Mouse (Mus musculus): ENCODE measurements around the gene Fto. TPM values are rescaled to one million over a fixed set of nuclear protein-coding genes. Genes with fewer than 3 reads are reported as not detected.

Gene Fto
- total RNA-seq, 2 experiments from 2014 or later = 81.7 to 85.5 TPM

DNA sequence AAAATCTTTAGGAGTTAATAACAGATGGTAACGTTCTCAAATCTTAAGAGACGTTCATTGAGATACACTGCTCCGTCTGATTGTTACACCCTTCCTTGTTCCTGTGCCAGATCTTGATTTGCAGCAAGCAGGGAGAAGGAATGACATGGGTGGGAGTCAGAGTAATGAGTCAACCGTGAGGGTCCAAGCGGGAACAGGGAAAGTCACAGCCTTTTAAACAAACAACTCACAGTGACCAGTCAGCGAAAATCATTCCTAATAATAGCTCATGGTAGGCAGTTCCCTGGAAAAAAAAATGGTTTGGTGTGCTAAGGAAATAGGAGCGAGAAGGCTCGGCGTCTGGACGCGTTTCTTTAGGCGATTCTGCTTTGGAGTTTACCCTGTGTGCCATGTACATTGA, 208.9 kb downstream of the Fto start:
- TF ChIP-seq CTCF (IDR thresholded peaks at IDR 0.05) = no peak
- Histone ChIP-seq H3K4me3 (0 out of 2 replicates have a peak overlapping the region, but pooled peaks have one; percentile 13), H3K27ac (no peak overlapping the region)
- DNase-seq = no peak
- intact Hi-C loops (cut with DNase I) = no loop called here

DNA sequence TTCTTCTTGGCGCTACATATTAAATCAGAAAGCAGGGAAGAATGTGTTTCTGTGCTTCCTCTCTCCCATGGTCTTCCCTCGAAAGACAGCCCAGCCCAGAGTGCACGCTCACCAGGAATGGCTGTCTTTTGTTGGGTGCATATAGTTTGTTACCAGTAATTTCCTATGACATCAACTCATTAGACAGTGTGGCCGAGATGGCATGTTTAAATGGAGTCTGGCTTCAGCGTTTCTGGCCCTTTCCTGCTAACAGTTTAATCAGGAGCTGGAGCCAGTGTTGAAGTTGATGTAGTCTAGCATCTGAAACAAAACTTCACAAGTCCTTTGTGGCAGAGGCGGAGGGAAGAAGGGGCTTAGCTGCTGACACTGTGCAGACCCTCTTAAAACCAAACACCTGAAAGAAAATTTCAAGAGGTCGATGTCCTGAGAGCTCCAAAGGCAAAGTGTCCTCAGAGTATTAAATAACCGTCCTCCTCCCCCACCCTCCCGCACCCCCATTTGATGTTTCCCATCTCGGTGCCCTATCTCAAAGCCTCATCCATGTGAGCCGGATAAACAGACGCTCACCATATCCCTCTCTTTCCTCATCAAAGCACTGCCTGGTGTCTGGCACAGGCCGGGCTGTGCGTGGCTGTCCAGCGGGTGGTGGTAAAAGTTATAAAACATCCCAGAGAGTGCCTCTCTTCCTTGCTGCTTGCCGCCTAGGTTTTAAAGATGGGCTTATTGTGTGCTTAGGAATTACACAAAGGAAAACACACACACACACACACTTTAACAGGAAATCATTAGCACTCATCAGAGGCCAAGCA, 210.9 kb downstream of the Fto start:
- intact Hi-C loops (cut with DNase I) = no loop called here
- TF ChIP-seq CTCF (IDR thresholded peaks at IDR 0.05) = no peak
- DNase-seq = no peak
- Histone ChIP-seq H3K27ac (no peak overlapping the region), H3K4me3 (no peak overlapping the region)

DNA sequence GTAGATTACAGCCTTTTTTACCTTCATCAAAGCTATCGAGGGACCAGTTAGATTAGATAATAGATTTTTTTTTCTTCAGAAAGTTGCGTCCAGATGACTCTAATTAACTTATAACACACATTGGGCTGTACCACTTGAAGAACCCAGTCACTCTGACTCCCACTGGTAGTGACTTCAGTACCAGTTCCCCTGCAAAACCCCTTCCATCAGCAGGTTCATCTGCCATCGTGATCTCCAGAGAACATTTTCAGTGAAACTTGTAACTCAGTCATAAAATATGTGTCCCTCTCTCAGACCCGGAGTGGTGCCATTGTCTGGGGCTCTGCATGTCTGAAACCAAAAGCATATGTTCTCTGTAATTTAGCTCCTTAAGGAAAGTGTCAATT, 211.5 kb downstream of the Fto start:
- no peak overlapping the region for H3K27ac ChIP-seq
- TF ChIP-seq CTCF (IDR thresholded peaks at IDR 0.05) = no peak
- H3K4me3 ChIP-seq = no peak overlapping the region
- no peak for DNase-seq
- intact Hi-C loops (cut with DNase I) = no loop called here

DNA sequence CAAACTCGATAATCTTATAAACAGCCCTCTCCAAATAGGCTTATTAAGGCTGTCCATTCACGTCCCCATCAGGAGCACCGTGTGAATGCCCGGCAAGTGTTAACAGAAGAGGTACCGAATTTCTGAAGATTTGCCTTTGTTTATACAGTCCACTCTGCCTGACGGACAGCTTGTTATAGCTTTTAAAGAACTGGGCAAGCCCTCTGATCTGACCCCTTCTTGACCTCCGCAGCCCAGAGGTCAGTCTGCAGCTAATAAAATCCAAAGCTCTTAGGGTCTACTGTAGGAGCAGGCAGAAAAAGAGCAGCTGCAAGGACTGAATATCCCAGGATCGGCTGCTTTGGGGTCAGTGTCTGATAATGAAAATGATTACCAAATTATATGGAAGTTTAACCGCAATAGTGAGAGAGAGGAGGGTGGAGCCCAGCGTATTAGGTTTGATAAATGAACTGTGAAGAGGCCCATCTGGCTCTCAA, 212.1 kb downstream of the Fto start:
- H3K27ac ChIP-seq = no peak overlapping the region
- no peak for TF ChIP-seq CTCF (IDR thresholded peaks at IDR 0.05)
- no peak overlapping the region for H3K4me3 ChIP-seq
- intact Hi-C loops (cut with DNase I) = no loop called here
- DNase-seq = no peak

DNA sequence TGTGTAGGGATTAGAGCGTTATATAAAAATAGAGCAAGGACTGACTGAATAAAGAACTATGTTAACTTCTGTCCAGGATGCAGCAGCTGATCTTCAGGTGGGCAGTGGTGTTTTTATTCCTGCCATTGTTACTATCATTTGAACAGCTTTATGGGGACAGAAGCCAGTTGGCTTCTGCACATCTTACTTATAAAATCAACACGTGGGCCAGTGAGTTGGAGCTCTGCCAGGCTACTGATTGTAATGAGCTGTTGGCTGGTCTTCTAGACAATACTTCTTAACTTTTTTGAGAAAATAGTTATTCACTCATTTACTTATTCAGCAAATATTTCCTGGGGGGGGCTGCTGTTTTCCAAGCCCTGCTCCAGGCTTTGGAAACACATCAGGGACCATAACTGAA, 215.6 kb downstream of the Fto start:
- no peak for TF ChIP-seq CTCF (IDR thresholded peaks at IDR 0.05)
- H3K4me3 ChIP-seq = no peak overlapping the region
- H3K27ac ChIP-seq = no peak overlapping the region
- no peak for DNase-seq
- intact Hi-C loops (cut with DNase I) = no loop called here

DNA sequence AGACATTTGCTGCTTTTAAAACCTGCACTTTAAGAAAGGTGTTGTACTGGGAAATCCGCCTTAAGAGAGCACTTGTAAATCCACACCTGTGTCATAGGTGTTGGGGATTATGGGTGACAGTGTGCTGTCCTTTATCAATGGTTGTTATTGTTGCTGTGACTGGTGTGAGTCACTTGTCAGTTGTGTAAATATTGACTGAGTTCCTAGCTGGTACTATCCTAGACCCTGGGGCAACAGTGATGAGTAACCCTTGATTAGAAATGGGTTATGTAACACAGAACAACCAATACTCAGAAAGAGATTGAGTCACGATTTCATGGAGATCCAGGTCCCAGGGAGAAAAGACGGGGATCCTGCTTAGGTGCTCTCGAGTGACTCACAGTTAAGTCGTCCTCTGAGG, 216.4 kb downstream of the Fto start:
- intact Hi-C loops (cut with DNase I) = loop anchor here (5.0 kb wide), 4 partner anchors 227 to 828 kb away; partner anchors contain the start of gene Irx5
- no peak for DNase-seq
- TF ChIP-seq CTCF (IDR thresholded peaks at IDR 0.05) = no peak
- no peak overlapping the region for H3K4me3 ChIP-seq
- no peak overlapping the region for H3K27ac ChIP-seq

DNA sequence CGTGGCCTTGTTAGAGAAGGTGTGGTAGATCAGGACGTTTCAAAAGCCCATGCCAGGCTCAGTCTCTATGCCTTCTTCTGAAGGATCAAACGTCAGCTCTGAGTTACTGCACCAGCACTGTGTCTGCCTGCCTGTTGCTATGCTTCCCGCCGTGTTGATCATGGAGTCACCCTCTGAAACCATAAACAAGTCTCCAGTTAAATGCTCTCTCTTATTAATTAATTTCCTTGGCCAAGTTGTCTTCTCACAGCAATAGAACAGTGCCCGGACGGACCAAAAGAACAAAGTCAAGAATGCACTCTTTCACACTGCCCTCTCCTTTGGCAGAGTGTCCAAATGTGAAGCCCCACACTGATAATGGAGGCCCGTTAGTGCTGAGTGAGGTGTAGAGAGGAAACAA, 217.3 kb downstream of the Fto start:
- no peak for TF ChIP-seq CTCF (IDR thresholded peaks at IDR 0.05)
- intact Hi-C loops (cut with DNase I) = loop anchor here (5.0 kb wide), 4 partner anchors 228 to 827 kb away; partner anchors contain the start of gene Irx5
- Histone ChIP-seq H3K27ac (no peak overlapping the region), H3K4me3 (no peak overlapping the region)
- DNase-seq = no peak

DNA sequence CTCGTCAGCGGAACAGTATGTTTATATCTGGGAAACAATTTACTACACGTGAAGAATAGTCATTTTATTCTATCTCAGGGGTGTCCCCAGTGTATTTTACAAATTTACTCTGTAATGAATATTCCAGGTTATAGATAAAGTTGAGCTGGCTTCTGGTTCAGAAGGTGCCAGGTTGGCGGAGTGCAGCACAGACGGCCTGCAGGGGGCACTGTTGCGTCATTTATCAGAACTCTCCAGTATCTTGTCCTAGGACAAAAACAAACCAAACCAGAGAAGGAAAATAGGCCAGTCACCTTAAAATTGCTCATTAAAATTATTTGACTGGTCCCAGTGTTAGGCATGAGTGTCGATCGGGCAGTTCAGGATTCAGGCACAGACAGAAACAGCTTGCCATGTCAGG, 218.6 kb downstream of the Fto start:
- TF ChIP-seq CTCF (IDR thresholded peaks at IDR 0.05) = peak; percentile 96
- intact Hi-C loops (cut with DNase I) = loop anchor here (2.0 to 5.0 kb wide), 5 partner anchors 230 to 825 kb away; partner anchors contain the start of gene Irx5
- H3K4me3 ChIP-seq = peak overlapping the region; percentile 19; the same call in 1 of the 2 replicates
- DNase-seq = peak; percentile 88
- H3K27ac ChIP-seq = no peak overlapping the region; the same call in 1 of the 2 replicates

DNA sequence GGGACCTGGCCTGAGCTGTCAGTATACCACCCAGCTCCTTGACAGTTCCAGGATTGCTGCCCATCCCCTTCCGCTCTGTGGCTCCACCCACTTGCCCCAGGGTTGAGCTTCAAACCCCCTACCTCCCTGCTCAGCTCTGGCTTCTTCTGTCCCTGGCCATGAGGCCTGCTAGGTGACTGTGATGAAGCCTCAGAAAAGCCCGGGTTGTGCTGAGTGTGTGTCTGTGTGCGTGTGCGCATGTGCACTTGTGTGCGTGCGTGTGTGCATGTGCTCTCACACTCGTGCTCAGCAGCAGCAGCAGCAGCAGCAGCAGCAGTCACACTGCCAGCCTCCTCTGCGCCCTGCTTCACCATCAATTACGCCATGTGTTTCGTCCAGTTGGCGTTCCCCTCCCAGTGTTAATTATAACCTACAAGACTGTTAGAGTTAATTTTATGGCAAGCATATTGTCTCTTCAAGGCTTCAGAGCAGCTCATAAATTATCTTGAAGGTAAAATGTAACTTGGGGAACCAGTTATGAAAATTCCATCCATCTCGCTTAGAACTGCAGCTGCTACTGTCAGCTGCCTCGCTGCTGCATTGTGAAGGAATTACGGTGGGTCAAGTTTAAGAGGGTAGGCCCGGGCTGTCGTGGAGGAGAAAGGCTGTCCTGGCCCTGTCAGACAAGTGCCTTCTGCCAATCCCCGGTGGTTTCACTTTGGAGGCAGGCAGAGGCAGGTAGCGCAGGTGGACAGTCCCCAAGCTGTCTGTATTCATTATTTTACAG, 219.5 kb downstream of the Fto start:
- intact Hi-C loops (cut with DNase I) = loop anchor here (2.0 to 5.0 kb wide), 5 partner anchors 231 to 824 kb away; partner anchors contain the start of gene Irx5
- no peak for TF ChIP-seq CTCF (IDR thresholded peaks at IDR 0.05)
- H3K4me3 ChIP-seq = no peak overlapping the region
- no peak for DNase-seq
- H3K27ac ChIP-seq = no peak overlapping the region

DNA sequence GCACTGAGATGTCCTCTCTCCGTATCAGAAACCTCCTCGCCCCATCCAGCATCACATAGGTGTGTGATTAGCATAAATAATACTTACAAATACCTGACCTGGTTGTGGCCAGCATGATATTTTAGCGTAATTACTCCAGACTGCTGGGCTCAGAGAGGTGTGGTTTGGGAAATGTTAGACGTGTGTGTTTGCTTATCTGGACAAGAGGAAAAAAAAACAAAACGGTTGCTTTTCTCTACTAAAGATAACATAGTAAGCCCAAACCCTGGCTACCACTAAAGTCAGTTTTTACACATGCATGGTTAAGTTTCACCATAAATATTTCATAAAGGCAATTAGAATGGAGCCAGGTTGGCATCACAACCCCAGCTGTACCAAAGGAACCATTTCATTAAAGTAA, 221.4 kb downstream of the Fto start:
- Histone ChIP-seq H3K4me3 (no peak overlapping the region), H3K27ac (no peak overlapping the region)
- TF ChIP-seq CTCF (IDR thresholded peaks at IDR 0.05) = no peak
- DNase-seq = no peak
- intact Hi-C loops (cut with DNase I) = loop anchor here (5.0 kb wide), 4 partner anchors 232 to 823 kb away; partner anchors contain the start of gene Irx5

DNA sequence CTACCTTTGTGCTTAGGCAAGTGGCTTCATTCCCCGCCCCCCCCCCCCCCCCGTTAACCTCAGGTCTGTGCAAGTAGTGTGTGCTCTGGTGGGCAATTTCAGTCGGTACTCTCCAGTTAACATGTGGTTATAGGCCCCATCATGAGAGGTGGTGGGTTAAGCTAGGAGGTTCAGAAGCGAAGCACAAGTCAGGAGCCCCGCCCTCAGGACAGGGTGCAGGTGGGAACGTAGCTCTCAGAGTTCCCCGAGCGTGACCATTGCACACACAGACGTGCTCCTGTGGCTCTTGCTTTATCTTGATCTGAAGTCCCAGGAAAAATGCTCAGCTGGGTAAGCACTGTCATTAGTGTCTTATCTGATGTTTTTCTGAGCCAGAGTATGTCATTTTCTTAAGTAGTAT, 224.8 kb downstream of the Fto start:
- H3K4me3 ChIP-seq = no peak overlapping the region
- no peak overlapping the region for H3K27ac ChIP-seq
- no peak for TF ChIP-seq CTCF (IDR thresholded peaks at IDR 0.05)
- intact Hi-C loops (cut with DNase I) = no loop called here
- no peak for DNase-seq

DNA sequence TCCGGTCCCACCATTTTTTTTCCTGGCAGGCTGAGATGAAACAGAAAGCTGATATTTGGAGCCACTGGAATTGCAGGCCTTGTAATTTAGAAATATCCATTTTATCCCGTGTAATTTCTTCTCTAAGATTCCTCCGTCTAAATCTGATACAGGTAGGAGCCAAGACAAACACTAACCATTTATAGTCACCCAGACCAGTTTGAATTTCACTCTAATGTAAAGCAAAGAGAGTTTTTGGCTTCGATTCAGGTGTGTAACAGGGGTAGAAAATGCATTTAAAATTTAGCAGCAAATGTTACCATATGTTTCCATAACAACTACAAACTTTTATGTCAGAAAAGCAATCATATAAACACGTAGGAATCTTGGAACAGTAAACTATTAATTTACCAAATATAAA, 225.6 kb downstream of the Fto start:
- no peak for DNase-seq
- no peak overlapping the region for H3K4me3 ChIP-seq
- no peak for TF ChIP-seq CTCF (IDR thresholded peaks at IDR 0.05)
- intact Hi-C loops (cut with DNase I) = no loop called here
- H3K27ac ChIP-seq = no peak overlapping the region

DNA sequence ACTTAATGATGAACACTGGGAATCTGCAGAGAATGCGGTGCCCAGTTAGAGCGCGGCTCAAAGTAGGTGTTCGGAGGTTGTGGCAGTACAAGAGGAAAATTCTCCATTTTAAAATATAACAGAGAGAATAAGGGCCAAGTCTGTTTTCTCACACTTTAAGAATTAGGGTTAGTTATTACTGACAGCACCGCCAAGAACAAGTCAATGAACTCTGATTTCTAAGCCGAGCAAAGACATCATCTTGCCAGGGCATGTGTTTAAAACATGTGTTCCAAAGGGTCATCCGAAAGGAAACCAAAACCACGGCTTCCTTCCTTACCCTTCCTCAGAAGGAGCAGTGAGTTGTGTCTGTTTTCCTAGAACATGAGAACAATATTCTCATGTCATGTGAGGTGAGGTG, 226.3 kb downstream of the Fto start:
- no peak for TF ChIP-seq CTCF (IDR thresholded peaks at IDR 0.05)
- intact Hi-C loops (cut with DNase I) = no loop called here
- DNase-seq = no peak
- Histone ChIP-seq H3K4me3 (no peak overlapping the region), H3K27ac (no peak overlapping the region)

All from gastrocnemius, adult 2 months (tissue).